9 mouse cellular contexts compared by ENCODE assay signal in the genomic region with DNA sequence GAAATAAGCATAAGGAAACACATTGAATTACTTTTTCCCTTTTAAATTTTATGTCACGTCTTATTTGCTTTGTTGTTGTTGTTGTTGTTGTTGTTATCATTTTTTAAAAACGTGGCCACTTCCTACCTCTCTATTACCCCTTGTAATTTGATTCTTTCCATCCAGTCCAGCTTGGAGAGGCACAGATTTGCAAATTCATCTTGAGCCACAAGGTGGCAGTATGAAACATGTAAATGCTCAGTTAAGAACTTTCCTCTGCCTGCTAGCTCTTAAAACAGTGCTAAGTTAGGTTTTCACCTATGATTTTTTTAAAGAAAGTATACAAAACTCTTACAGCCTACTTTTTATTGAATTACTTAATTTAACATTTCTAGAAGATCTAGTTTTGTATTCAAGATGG.
DNase-seq lines count a peak whose midpoint lies in the region; ATAC-seq lines count a peak whose summit lies in the region.
"Had no signal": no experiment of that assay in that cellular context is flagged by ENCODE, and none has a peak within 500 bp of the region (broad histone marks: within the 10 kb centered on the region; RNA-seq: fewer than 3 reads in every experiment).

No protein-coding gene starts in this region.

- H3K9ac ChIP-seq in hindbrain, embryonic 13.5 days = no peak overlapping the region
- H3K9ac ChIP-seq: embryonic facial prominence, embryonic 12.5 days had no signal

- H3K36me3 ChIP-seq in hindbrain, embryonic 10.5 days = no peaks in the 10 kb centered on the region
- no peaks in the 10 kb centered on the region for H3K36me3 ChIP-seq in hindbrain, embryonic 13.5 days
- H3K36me3 ChIP-seq: embryonic facial prominence, embryonic 12.5 days had no signal

- H3K4me2 ChIP-seq in hindbrain, embryonic 13.5 days = no peak overlapping the region
- H3K4me2 ChIP-seq: embryonic facial prominence, embryonic 12.5 days had no signal

- 10% methylated on average over 2 of the region's 2 CpGs for WGBS in hindbrain, embryonic 10.5 days
- WGBS in hindbrain, embryonic 13.5 days = 4% methylated on average over 2 of the region's 2 CpGs

- H3K9me3 ChIP-seq in hindbrain, embryonic 10.5 days = no peaks in the 10 kb centered on the region
- no peaks in the 10 kb centered on the region for H3K9me3 ChIP-seq in hindbrain, embryonic 13.5 days
- H3K9me3 ChIP-seq: embryonic facial prominence, embryonic 12.5 days had no signal

- peak; percentile 50 for DNase-seq in hindbrain, embryonic 10.5 days (ENCODE audit: low spot score)
- peak; percentile 58 for DNase-seq in R1 (ENCODE audit: low read depth, low spot score)
- DNase-seq in embryo, embryonic 11.5 days (ENCODE audit: low read depth, low spot score) = peak; percentile 56
- peak; percentile 23 for DNase-seq in induced T-regulatory cell, adult 2 months (ENCODE audit: low read depth)
- DNase-seq in left cerebral cortex, postnatal 10 days (ENCODE audit: extremely low spot score in 1 of 2, low spot score in 2 of 2) = peak; percentile 49 to 69
- DNase-seq in naive thymus-derived CD4-positive, alpha-beta T cell, adult 2 months (ENCODE audit: low read depth) = peak; percentile 5
- no peak for DNase-seq in spleen, adult 12 weeks (ENCODE audit: low spot score)

- H3K4me3 ChIP-seq in hindbrain, embryonic 10.5 days = no peak overlapping the region
- no peak overlapping the region for H3K4me3 ChIP-seq in hindbrain, embryonic 13.5 days
- H3K4me3 ChIP-seq: embryonic facial prominence, embryonic 12.5 days had no signal

- H3K4me1 ChIP-seq in hindbrain, embryonic 10.5 days (replicated peaks) = no peaks in the 10 kb centered on the region
- no peaks in the 10 kb centered on the region for H3K4me1 ChIP-seq in hindbrain, embryonic 13.5 days (replicated peaks)
- H3K4me1 ChIP-seq: embryonic facial prominence, embryonic 12.5 days had no signal

- H3K27ac ChIP-seq in hindbrain, embryonic 10.5 days = no peak overlapping the region
- no peak overlapping the region for H3K27ac ChIP-seq in hindbrain, embryonic 13.5 days
- H3K27ac ChIP-seq: embryonic facial prominence, embryonic 12.5 days had no signal

- peaks cover 45% of the 10 kb centered on the region for H3K27me3 ChIP-seq in hindbrain, embryonic 10.5 days (ENCODE audit: insufficient read depth, poor library complexity, severe bottlenecking)
- H3K27me3 ChIP-seq in hindbrain, embryonic 13.5 days = peaks cover 30% of the 10 kb centered on the region
- H3K27me3 ChIP-seq: embryonic facial prominence, embryonic 12.5 days had no signal

- ATAC-seq in hindbrain, embryonic 13.5 days (ENCODE audit: low FRiP score) = no peak

- intact Hi-C loops in left cerebral cortex, postnatal 10 days (cut with DNase I) = loop anchor here (5.0 kb wide), 2 partner anchors 141 to 201 kb away; no protein-coding TSS in a partner anchor
